Mouse (Mus musculus) right cerebral cortex, postnatal 36 days (tissue): ENCODE measurements around the gene St7.
"Not testable (repeated sequence)": the region's sequence is repeated elsewhere in the genome, so short reads cannot be mapped to it uniquely, and the experiment has no call there.

ENCODE experiments used
- DNase-seq, 2 experiments: peaks; one replicate each; pipeline ENCODE4 v3.0.0; 2022; ENCODE audit warnings: low spot score in 2 of 2, mixed read lengths in 1 of 2

The St7 gene

DNA sequence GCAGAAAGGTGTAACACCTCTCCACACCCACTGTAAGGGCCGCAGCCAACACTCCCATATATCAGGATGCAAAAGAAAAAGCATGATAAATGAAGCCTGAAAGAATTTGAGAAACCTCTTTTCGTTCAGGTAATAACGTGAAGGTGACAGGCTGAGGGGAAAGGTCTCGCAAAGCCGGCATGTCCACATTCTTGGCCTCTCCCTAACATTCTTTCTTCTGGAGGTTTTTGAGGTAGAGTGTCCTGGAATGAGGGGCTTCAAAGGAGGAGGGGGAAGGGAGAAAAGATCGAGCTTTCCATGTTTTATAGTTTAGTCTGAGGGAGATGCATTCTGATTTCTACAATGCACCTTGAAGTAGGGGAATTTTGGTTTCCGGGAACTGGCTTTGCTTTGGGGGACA is at the start of gene St7:
Gene St7, plus strand, starts transcription at position 287 of the 400 bp plus-strand sequence.
- no peak for DNase-seq

DNA sequence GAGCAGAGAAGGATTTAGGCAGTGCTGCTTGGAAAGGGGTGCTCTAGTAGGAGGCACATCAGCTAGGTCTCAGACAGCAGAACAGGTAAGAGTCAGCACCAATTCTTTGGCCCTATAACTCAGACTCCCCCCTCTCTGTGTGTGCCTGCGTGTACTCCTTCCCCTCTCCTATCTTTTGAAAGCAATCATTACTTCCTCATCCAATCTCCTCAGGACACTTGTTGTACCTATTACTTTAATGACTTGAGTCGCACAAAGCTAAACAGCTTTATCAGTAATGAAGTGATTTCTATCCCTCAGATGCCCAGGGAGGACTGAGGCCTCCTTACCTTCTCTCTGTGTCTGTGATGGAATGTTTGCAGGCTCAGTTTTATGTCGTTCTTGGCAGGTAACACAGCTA is 46.6 kb upstream of the St7 start:
- no peak for DNase-seq

DNA sequence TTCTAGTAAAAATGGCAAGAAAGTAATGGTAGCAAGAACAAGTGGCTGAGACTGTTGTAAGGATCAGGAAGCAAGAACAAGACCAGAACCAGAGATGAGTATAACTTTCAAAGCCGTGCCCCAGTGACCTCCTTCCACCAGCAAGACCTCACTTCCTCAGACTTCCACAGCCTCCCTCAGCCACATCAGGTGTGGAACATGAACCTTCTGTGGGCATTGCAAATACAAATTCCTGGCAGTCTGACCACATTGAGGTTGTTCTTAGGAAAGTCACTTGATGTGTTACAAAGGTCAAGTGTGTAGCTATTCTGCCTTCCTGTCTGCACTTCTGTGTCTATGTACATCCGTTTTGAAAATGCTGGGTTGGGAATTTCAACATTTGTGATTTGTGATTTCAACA is 40.6 kb upstream of the St7 start:
- no peak for DNase-seq

DNA sequence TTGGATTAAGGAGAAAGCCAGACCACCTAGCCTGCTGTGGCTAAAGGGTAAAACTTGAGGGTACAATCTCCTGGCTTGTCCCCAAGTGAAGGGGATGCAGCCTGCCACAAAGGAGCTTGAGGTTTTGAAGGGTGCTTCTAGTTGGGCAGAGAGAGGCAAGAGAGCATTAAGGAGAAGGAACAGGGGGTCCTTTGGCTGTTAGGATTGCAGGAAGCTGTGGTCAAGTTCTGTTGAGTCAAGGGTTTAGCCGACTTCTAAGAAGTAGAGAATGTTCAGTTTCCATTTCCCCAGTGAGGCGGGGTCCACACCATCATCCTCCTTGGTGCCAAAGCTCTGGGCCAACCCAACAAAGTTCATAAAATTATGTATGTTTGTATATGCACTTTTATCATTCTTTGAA is 37.7 kb upstream of the St7 start:
- no peak for DNase-seq

DNA sequence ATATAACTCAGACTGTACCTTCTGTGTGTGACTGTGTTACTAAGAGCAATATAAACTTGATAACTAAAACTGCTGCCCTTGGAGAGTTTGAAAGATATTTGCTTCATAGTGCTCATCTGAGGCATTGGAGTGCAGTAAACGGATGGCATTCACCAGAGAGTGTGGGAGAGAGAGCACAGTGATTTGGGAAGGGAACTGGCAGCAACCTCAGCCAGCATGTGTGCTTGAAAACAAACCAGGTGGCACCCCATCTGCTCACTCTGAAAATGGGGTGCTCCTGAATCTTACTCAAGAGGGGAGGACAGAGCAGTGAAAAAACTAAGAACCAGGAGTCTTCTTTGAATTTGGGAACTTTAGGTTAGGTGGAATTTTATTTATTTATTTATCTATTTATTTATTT is 35.4 kb upstream of the St7 start:
- DNase-seq, result peak in 1 of 2 experiments; percentile 47

DNA sequence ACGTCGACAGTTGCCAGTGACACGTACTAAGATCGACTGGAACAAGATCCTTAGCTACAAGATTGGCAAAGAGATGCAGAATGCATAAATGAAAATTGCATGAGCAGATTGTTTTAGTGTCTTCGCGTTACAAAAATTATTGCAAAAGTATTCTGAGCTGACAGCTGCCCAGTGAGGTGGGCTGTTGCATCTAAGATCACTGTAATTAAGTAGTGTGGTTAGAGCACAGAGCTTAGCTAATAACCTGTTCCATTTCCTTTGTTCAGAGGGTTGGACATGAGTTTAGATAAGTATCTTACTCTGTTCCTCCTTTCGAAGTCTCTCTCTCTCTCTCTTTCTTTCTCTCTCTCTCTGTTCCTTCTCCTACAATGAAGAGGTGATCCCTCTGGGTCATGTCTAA is 27.4 kb upstream of the St7 start:
- DNase-seq, result no peak

DNA sequence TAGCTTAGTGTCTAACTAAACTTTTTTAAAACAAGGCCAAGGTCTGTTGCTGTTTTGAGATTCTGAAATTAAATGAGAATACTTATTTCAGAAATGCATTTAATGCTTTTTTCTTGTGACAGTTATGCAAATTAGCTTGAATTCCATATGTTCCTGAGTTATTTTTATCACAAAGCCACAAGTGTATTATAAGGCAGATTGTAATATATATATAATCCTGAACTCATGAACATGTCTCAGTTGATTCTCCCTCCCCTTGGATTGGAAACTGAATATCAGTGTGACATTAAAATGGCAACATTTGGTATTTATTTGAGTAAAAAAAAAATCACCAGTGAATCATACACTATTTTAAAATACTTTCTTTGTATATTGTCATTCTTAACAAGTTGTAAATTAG is 26.7 kb upstream of the St7 start:
- DNase-seq, result no peak

DNA sequence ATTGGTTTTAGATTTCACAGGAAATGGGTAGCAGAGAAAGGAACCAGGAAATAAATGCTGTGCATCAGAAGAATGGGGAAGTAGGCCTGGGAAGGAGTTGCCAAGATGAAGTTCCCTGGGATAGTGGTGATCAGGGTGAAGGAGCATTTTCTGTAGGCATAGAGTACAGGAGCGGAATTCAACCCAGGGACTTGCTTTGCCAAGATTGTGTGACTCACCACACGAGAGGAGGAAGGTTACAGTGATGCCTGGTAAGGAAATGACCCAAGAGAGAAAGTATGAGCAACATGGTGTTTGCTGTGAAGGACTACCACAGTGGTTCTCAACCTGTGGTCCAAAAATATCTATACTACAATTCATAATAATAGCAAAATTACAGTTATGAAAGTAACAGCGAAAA is 24.9 kb upstream of the St7 start:
- no peak for DNase-seq

DNA sequence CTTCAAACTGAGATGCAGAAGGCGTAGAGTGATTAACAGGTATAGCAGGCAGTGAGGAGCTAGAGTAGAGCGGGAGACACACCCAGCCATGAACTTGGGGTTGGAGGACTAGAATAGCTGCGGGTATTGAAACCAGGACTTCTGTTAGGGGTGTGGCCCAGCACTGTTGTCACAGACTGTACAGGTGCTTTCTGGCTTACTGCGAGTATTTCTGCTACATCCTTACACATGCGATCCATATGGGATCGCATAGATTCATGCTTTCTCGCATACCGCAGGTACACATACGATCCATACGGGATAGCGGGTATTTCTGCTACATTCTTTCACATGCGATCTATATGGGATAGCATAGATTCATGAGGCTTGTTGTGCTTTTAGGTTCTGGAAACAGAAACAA is 24.4 kb upstream of the St7 start:
- DNase-seq, result no peak

DNA sequence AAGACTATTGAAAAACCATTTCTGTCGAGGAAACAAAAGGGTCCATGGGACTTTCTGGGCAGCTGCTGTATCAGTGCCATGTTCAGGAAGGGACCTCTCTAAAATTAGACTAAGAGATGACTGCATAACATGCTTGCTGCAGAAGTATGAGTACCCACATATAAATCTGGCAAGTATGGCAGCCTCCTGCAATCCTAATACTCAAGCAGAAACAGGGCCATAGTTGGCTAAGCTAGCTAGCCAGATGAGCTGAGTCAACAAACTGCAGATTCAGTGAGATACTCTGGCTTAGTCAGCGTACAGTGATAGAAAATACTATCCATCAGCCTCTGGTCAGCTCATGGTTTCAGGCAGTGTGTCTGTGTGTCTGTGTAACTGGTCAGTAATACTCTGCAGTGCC is 22.9 kb upstream of the St7 start:
- no peak for DNase-seq

DNA sequence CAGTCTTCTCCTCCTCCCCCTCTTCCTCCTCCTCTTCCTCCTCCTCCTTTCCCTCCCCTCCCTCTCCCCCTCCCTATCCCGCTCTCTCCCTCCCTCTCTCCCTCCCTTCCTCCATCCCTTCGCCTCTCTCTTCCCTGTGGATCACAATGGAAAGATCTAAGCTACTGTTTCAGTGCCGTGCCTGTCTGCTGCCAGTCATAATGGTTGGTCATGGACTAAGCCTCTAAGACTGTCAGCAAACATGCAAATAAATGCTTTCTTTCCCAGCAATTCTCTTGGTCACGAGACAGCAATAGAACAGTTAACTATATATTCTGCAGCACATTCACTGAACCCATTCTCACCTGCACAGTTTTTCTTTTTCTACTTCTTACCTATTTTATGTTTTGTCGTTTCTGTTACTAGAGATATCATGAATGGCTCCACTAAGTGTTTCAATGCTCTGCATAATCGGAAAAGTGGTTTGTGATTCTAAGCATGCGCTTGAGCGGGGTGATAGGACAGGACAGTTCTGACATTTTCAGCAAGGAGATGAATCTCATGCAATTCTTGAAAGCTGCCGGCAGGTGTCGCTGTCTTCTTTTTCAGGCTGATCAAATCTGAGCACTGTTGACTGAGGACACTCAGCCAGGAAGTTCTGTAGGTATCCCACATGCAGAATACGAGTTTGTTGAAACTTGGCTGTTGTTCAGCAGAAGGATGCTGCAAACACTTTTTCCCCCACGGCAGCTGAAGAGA is 17.5 kb upstream of the St7 start:
- no peak for DNase-seq

DNA sequence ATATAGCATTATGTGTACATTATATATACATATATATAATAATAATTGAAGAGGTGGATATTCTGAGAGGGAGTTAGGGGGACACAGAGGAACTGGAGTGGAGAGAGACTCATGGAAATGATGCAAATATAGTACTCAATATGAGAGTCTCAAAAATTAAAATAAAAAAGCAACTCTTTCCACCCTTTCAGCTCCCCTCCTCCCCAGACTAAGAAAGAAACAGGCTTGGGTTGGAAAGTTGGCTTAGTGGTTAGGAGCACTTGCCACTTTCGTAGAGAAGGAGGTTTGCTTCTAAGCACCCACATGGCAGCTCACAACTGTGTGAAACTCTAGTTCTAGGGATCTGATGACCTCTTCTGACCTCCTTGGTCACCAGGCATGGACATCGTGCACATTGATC is 15.7 kb upstream of the St7 start:
- no peak for DNase-seq

DNA sequence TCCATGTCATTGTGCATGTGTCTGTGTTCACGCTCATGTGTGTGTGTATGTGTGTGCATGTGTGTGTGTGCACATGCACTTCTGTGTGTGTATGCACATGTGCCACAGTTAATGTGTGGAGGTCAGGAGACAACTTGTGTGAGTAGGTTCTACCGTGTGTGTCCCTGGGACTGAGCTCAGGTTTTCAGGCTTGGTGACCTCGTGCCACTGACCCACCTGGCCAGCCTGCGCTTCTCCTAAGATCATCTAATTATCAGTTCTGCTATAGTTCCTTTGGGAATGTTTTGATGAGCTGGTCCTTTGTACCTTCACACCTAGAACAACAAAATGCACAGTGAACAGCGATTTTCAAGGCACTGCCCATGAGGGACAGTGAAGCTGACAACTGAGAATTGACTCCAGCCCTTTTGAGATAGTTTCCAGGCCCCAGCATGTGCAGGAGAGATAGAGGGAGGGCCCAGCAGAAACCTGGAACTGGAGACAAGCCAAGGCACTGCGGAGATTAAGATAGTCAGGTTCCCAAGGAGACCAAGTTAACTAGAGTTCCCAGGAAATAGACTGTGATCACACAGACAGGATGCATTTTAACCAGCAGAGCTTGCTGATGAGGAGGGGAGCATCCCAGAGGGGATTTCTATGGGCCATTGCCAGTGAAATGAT is 12.3 kb upstream of the St7 start:
- no peak for DNase-seq

DNA sequence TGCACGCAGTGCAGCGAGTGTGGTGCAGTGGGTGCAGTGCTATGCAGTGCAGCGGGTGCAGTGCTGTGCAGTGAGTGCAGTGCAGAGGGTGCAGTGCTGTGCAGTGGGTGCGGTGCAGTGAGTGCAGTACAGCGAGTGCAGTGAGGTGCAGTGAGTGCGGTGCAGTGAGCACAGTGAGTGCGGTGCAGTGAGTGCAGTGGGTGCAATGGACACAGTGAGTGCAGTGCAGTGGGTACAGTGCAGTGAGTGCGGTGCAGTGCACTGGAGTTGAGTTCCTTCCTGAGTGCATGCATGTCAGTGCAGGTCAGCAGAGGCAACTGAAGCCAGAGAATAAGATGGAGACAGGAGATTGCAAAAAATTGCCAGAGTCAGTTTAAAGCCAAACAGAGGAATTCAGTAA is 10.9 kb upstream of the St7 start:
- DNase-seq, result no peak

DNA sequence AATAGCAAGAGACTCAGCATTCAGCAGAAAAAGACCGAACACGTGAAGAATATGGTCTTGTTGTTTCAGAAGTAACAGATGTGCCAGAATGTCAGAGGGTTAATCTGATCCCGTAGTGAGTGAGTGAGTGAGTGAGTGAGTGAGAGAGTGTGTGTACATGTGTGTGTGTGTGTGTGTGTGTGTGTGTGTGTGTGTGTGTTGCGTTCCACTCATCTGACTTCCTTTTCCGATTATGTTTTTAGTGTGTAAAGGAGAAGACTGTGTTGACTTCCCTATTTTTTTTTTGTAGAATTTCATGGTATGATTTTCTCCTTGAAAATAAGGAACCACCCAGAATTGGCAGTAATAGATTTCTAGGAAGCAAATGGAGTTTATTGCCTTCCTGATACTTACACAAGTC is 4.1 kb upstream of the St7 start:
- no peak for DNase-seq

DNA sequence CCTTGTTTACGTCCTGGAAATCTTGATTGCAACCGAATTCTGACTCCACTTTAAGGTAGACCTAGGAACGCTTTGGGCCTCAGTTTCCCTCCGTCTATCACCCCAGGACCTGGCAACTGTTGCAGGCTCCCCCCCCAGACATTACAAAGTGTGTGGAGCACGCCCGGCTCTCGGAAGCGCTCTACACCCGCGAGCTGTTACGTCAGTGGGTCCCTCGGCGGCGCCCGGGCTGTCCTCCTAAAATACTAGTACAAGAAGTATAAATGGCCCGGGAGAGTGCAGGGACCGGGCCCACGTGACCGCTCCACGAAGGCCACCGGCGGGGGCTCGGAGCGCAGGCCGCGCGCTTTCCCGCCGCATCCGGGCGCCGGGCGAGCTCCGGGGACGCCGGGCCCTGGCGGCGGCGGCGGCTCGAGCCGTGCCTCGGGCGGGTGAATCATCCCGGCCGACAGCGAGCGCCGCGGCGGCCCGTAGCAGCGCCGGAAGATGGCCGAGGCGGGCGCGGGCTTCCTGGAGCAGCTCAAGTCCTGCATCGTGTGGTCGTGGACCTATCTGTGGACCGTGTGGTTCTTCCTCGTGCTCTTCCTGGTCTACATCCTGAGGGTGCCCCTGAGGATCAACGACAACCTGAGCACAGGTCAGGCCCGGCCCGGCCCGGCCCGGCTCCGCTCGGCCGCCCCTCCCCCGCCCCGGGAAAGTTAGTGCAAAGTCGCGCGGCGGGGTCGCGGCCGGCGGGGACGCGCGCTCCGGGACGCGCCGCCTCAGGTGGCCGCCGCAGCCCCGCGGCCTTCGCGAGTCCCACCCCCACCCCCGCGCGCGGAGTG is 1.2 kb downstream of the St7 start:
- peak; percentile 32 to 43 for DNase-seq

DNA sequence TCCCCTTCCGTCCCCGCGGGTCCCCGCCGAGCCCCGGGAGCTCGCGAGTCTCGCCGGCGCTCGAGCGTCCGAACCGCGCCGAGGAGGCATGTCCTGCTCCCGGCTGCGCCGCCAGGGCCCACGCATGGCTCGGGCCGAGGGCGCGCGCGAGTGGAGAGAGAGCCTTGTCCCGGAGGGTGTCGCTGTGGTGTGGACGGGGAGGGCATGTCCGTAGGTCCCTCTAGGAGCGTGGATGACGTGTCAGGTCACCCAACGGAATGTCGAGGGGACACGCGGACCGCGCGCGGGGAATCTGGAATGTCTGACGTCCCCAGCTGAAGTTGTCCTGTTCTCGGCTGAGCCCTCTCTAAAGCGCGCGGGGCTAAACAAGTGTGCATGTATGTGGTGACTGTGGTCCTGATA is 1.8 kb downstream of the St7 start:
- DNase-seq, result peak; percentile 35 to 36

DNA sequence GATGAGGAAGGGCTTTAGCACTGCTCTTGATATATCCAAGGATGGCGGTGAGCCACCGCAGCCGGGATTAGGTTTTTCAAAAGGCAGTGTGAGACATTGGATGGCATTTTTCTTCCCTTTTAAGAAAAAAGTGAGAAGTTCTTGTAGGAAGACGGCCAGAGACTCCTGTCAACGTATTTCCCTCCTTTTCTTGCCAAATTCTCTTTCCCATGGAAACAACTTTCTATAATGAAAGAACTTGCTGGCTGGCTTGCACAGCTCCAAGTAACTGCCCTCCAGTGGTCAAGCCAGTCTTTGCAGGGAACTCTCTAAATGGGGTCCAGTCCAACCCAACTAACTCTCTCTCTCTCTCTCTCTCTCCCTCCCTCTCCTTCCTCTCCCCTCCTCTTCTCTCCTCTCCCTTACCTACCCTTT is 3.6 kb downstream of the St7 start:
- DNase-seq, result peak; percentile 41 to 56

DNA sequence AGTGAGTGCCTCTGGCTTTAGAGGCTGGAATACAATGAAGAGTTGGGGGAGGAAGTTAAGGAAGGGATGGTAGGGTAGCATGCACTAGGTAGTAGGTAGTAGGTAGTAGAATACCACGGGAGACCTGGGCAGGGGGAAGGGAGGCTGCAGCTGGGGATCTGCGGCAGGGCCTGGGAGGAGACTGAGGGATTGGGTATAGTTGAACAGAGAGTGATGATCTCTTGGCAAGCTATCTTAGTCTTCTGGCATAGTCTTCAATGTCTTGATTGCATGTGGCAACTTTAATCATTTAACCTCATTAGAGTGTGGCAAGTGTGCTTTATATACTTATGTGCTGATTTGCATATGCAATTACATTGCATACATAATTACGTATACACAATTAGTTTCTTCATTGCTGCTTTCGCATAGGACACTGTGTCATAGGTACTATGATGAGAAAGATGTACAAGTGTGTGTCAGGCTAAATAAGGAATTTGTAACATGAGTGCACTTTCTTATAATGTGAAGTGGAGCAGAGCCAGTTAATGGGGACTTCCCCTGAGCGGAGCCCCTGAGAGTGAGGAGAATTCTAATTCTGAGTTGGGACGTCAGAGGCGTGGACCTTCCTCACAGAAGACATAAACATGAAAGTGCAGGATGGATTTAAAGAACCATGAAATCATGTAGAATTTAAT is 8.3 kb downstream of the St7 start:
- DNase-seq, result no peak

DNA sequence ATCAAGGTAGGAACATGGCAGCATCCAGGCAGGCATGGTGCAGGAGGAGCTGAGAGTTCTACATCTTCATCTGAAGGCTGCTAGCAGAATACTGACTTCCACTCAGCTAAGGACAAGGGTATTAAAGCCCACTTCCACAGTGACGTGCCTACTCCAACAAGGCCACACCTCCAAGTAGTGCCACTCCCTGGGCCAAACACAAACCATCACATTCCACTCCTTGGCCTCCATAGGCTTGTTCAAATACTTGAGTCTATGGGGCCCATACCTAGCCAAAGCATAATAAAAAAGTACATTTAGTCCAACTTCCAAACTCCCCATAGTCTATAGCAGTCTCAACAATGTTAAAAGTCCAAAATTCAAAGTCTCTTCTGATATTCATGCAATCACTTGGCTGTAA is 11.3 kb downstream of the St7 start:
- not testable (repeated sequence) for DNase-seq

DNA sequence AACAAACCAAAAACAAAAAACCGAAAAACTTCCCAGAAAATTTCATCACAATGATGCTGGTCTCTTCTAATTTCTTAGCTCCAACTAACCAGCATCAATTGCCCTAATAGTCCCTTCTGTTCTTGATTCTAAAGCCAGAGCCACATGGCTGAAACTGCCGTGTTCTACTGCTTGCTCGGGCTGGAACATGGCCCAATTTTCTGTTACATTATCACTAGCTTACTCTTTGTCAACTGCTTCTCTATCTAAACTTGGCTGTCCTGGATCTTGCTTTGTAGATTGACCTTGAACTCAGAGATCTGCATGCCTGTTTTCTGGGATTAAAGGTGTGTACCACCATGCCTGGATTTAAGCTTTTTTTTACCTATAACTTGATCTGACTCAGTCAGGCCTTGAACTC is 13.2 kb downstream of the St7 start:
- no peak for DNase-seq

DNA sequence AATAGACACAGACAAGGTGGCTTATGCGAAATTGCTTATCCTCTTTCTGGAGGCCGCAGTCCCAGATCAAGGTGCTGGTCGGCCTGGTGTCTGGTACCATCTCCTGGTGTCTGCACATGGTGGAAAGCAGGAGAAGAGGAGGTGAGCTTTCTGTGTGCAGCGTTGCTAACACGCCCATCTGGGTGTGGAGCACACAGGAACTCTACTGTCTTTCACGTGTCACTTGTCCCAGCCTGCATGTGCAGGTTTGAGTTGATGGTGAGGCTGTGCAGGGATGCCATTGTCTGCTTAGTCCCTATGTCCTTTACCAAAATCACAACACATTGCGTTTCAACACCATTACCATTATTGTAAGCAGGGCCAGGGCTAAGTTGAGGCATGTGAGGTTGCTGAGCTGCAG is 26.2 kb downstream of the St7 start:
- DNase-seq, result no peak
